Mouse (Mus musculus) 416B (cell line): ENCODE measurements around the gene Cacna1d.

Experiments
- DNase-seq: peaks from one replicate; pipeline ENCODE4 v3.0.0; 2011; ENCODE audit warnings: low read depth

The Cacna1d gene

DNA sequence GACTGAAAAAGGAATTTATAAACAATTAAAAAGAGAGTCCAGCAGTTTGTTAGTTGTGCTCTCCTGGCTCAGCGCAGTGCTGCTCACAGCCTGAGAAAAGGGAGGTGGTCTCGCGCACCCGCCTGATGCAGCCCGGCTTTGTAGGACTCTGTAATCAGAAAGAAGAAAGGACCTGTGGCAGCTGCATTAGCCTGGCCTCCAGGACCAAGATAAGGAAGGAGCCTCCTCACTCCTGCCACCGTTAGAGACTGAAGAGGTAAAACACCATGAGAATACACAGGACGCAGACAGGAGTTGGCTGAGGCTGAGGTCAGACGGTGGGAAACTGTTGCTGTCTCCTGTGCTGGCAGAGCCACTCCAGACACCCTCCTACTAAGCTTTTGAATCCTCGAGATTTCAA, at the start of gene Cacna1d:
Gene Cacna1d (minus strand): TSS at position 114 of the 400 bp plus-strand sequence.
- DNase-seq = no peak

DNA sequence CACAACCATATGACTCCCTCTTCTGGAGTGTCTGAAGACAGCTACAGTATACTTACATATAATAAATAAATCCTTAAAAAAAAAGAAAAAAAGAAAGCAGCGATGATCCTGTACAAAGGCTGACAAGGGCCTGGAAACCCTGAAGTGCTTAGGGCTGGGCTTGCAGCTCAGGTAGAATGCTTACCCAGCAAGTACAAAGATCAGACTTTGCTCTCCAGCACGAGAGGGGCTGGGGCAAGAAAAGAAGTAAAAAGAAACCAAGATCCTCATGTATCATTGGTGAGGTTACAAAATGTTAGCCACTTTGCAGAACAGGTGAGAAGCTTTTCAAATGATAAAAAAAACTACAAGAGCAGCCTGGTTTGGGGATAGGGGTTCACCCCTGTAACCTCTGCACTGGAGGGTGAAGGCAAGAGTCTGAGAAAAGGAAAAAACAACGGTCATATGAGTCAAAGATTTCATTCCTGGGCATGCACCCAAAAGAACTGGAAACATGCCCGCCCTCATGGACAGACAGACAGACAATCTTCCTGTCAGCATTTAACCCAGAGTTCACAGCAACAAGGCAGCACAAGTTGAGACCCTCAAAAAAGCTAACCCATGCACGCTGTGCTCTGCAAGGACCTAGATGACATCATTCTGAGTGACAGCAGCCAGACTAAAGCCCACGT, 42.7 kb upstream of the Cacna1d start:
- peak; percentile 16 for DNase-seq

DNA sequence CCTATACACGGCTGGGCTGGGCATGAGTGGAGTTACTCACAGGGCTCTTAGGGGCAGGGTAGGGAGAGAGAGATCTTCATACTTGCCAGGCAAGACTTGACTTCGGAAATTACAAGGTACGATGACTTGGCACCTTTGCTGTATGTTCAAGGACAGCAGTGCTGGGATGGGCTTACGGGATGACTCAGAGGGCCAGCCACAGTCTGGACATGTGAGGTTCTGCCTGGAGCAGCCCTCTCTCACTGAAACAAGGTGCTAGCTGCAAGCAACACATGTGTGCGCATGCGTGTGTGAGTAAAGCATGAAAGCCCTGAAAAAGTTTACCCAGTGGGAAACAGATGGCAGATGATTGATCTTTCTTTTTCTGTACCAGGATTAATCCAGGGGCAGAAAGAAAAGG, 40.6 kb upstream of the Cacna1d start:
- DNase-seq = peak; percentile 93

DNA sequence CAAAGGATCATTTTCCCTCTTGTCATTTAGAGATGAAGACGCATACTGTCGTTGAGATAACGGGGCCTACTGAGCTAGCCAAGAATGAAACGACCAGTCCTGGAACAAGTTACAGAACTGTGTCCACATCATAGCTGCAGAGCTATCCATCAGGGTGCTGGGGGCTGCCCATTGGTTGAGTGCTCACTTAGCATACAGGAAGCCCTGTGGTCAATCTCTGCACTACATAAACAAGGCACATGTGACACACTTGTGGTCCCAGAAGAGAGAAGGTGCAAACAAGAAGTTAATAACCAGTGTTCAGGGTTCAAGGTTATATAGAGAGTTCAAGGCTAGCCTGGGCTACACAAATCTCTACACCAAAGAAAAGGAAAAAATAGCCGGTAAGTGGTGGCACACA, 40.2 kb upstream of the Cacna1d start:
- DNase-seq = peak; percentile 68

DNA sequence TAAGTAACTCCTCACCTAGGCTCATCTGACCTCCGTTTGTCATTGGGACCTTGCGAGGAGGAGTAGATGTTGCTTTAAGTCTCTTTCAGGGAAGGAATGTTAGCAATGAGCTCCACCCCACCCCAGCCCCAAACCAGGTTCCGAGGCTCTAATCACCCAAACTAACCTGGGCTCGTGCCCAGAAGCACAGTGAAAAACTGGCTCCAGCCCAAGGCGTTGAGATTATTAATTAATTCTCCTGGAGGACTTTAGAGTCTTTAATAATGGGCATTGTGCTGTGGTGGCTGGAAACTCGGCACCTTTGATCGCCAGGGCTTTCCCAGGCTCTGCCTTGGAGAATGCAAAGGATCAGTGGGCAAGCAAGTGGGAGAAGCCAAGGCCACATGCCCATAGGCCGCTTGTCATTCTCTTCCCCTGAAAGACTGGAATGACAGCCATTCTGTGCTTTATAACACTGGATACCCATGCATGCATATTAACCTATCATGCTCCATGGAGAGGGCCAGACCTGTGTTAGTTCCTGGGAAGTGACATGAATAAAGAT, 39.5 kb upstream of the Cacna1d start:
- DNase-seq = no peak

DNA sequence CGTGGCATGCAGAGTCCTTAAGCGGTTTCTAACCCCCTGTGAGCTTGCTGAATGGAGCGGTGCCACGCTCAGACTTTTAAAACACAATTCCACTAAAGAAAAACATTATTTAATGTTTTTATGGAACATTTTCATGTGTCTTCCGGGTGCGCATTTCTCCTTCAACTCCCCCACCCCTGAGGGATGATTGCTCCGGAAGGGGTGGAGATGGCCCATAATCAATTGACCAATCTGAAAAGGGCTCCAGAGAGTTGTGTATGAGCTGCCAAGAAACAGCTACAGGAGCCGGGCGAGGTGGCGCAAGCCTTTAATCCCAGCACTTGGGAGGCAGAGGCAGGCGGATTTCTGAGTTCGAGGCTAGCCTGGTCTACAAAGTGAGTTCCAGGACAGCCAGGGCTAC, 38.2 kb upstream of the Cacna1d start:
- DNase-seq = no peak

DNA sequence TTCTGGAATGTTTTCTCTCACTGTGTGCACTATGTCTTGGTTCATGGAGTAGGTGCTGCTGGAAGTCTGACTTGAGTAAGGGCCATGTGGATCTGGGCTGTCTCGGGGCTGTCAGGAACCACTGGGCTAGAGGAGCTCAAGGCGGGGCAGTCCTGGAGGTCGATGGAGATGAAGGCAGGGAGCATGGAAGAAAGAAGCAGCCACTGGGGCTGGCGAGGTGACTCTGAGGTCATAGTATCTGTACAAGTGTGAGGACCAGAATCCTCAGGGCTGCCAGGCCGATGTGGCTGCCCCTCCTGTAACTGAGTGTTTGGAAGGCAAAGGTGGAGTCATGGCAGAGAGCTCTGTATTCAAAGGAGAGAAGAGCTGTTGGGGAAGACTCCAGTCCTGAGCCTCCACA, 37.7 kb upstream of the Cacna1d start:
- no peak for DNase-seq

DNA sequence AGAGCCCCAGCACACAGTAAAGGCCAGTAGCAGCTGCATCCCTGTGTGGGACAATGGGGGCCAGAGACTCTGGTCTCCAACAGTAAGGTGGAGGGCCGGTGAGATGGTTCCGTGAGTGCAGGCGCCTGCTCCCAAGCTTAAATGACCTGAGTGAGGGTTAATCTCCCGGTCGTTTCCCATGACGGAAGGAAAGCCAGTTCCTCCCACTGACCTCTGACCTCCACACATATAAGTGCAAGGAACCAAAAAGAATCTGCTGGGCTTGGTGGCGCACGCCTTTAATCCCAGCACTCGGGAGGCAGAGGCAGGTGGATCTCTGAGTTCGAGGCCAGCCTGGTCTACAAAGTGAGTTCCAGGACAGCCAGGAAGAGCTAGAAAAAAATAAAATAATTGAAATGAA, 37.1 kb upstream of the Cacna1d start:
- no peak for DNase-seq

DNA sequence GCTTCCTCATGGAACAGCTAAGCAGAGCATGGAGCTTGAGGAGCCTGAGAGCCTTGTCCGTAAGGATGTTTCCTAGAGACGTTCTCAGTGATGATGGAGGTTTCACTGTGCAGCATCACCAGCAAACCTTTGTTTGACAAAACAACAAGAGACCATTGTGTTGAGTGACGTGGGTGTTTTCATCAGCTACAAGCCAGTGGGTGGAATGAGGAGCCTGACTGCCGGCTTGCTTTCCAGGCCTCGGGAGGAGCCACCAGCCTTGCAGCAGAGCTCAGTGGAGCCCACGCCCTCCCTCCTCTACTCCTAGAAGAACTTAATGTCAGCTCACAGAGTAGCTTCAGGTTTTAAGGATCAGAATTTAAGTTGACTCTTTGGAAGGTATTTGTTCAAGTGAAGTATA, 32.1 kb upstream of the Cacna1d start:
- no peak for DNase-seq

DNA sequence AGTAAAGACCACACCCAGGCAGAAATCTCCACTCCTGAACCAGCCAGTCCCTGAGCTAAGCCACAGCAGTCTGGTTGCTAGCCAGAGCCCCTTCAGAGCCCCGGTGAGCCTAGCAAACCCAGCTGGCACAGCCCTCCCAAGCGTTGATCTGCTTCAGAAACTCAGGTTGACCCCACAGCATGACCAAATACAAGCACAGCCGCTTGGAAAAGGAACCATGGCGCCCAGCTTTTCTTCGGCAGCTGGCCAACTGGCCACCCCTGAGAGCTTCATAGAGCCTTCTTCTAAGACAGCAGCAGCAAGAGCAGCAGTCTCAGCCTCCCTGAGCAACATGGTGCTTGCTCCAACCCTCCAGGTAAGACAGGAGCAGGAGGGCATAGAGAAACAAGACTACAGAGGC, 28.1 kb upstream of the Cacna1d start:
- no peak for DNase-seq

DNA sequence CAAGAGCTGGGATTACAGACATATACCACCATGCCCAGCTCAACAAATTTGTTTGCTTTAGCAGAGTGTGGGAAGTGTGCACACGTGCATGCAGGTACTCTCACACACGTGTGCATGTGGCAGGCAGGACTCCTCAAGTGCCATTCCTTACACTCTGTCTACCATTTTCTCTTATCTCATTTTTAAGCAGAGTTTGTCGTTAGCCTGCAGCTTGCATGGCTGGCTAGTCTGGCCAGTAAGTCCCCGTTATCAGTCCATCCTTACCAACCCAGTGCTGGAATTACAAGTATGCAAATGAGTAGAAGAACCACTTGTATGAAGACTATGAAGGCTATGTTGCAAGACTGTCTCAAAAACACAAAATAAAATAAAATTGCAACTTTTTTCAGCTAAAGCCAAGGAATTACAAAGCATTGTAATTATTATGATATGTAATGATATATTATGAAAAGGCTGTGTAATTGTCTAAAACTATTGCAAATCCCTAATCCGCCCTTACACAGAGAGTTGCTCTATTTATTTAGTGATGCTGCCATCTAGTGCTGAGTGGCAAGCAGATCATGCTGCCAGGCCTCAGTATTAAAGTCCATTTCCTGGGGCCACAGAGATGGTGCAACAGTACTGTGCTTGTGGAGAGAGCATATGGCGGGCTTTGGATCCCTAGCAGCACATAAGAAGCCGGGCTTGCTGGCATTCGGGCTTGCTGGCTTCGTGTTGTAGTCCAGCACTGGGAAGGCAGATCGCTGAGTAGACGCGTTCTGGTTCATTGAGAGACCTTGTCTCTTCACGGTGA, 24.9 kb upstream of the Cacna1d start:
- peak; percentile 69 for DNase-seq

DNA sequence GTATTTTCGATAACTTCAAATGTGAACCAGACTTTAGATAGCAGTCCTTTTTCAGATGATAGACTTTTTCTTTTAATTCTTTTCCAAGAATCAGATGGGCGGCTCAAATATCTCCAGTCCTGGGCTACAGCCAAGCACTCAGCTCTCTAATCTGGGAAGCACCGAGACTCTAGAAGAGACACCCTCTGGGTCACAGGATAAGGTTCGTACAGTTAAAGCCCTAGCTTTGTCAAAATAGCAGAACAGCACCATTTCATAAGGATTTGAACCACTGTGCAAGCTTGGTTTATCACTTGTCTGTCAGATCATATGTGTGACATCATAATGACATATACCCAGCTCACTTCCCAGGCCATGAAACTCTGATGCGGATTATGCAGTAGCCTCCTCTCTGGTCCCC, 21.6 kb upstream of the Cacna1d start:
- DNase-seq = no peak

DNA sequence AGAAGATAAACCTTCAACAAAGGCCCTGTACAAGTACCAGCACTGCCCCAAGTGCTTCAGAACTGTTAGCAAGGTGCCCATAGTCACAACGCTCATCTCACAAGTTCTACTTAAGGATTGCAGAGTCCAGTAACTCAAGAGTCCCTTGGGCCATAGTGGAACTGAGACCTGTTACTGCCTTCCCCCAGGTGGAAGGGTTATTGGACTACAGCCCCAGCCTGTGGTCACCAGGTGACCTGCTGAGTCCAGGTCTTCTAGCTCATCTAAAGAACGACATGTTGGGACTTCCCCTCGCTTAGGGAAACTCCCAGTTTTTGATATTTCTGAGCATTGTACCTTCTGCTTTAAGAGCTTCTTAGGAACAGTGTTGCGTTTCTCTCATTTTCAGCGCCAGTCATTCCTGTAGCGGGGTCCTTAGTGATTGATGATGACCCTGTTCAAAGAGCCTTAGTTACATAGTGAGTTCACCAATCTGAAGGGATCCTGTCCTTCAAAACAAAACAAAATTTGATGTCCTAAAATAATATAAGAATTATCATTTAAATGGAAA, 19.0 kb upstream of the Cacna1d start:
- DNase-seq = no peak

DNA sequence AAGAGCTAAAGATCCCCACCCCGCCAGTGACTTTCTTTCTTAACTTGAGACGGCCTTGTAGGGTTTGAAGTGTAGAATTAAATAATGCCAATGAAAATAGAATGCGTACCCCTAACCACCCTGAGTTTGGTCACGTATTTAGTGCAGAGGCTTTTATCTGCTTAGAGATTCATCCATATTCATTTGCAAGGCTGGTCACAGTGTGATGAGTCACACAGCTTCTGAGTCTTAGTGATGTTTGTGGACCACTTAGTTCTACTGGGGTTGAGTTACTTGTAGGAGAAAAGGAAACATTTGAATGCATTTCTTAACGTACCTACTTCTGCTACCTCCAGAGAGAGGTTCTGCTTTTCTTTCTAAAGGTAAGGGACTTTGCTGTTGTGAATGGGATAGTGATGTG, 13.7 kb upstream of the Cacna1d start:
- DNase-seq = no peak

DNA sequence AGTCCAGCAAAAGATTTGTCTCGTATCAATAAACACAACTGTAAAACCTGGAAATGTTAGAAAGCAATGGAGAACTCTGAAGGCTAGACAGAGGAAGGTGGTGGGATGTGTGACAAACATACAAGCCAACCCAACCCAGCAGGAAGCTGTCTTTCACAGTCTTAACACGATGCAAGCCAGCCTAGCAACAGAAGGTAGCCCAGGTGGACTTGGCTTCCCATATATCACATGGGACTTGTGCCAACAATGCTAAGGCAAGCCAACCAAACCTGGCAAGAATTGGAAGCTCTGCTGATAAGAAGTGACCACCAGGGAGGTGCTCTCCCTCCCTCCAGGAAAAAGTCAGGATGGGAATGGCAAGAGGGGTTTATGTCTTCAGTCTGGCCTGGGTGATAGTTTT, 6.9 kb upstream of the Cacna1d start:
- DNase-seq = no peak

DNA sequence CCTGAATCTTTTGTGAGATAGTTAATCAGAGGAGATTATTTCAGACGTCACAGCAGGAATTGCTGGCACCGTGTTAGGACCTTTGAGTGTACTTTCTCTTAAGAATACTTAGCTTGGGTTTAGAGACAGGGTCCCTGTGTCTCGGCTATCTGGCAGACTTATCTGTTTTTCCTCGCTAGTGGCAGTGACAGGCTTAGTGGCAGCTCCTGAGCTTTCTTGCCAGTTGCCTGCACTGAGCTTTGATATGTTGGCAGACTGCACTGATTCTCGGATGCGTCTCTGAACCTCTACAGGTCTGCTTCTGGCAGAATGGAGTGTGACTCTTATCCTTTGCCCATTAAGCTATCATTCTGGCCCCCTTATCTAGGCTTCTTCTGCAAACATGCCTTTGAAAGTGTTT, 3.7 kb upstream of the Cacna1d start:
- no peak for DNase-seq

DNA sequence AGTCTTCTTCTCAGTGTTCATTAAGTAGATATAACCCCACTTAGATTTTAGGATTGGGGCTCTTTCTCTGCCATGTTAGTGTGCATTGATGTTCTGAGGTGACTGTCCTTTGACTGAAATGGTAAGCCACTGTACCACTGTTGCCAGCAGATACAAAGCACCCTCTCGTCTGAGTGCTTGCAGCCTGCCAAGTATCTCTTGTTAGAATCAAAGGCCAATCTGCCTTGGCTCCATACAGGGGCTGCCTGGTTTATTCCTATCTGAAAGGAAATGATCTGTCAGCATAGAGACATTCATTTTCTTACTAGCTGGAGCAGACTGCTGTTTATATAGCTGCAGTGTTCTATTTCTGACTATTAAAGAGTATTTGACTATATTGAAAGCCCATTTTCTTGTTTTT, 2.0 kb upstream of the Cacna1d start:
- no peak for DNase-seq

DNA sequence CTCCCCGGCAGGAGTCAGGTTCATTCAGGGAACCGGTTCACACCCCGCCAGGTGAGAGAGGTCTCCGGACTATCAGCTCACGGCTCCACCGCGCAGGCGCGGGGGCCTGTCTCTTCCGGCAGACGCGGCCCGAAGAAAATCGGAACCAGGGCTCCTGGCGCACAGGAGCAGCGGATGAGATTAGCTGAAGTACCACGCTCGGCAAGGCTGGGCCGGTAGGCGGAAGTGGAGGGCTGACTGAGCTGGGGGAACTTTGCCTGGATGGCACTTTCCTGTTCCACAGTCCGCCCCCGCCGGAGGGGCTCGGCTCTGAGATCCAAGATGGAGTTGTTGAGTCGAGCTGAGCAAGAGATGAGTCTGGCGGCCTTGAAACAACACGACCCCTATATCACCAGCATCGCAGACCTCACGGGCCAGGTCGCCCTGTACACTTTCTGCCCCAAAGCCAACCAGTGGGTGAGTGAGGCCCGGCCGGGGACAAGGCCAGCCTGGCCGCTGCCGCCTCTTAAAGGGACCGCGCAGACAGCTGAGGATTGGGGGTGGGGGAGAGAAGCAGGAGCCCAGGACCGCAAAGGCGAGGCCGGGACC, 11.8 kb downstream of the Cacna1d start, which contains the start of gene Dcp1a:
Gene Dcp1a (plus strand): TSS at position 175 of the 588 bp plus-strand sequence.
- peak; percentile 96 for DNase-seq

DNA sequence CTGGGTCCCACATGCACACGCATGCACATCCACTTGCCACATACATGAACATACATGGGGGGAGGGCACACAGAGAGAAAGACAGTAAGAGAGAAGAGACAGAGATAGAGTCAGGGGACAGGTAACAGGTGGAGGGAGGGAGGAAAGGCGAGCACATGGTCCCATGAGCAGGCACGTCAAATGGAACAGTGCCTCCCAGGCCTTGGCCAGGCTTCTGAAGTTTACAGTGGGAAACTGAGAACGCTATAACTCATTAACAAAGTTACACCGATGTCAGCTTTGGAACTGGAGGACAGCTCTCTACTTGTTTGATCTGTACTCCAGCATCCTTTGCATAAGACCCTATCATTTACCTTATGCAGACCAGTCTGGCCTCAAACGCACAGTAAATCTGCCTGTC, 16.8 kb downstream of the Cacna1d start:
- DNase-seq = no peak

DNA sequence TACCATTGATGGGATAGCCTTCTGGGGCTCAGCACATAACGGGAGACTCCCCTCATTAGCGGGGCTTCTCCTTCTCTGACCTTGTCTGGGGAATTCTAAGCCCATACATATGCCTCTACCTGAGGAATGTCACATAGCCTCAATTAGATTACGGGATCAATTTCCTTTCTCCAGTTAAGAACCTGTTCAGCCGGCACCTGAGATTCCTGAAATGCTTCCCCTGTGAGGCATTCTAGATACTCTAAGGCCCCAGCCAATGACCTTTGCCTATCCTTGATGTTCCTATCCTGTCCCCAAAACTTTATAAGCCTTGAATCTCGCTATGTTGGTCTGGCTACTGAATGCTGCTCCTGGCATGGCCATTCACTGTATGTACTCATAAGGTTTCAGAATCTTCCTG, 17.6 kb downstream of the Cacna1d start:
- no peak for DNase-seq

DNA sequence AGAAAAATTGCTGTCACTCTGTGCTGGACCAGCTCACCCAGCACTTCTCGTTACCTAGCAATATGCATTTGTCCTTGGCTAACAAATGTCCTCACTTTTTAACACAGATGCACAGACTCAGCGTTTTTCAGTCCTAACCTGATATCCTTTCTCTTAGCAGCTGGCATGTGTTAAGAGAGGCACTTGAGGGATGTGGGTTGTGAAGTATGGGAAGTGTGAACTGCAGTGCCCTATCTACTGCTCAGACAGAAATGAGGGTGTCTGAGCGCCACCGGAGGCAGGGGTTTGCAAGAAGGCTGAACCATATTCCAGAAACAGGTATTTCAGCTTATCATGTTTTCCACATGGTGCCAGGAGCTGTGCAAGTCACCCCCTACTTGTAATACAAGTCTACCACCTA, 27.9 kb downstream of the Cacna1d start:
- no peak for DNase-seq

DNA sequence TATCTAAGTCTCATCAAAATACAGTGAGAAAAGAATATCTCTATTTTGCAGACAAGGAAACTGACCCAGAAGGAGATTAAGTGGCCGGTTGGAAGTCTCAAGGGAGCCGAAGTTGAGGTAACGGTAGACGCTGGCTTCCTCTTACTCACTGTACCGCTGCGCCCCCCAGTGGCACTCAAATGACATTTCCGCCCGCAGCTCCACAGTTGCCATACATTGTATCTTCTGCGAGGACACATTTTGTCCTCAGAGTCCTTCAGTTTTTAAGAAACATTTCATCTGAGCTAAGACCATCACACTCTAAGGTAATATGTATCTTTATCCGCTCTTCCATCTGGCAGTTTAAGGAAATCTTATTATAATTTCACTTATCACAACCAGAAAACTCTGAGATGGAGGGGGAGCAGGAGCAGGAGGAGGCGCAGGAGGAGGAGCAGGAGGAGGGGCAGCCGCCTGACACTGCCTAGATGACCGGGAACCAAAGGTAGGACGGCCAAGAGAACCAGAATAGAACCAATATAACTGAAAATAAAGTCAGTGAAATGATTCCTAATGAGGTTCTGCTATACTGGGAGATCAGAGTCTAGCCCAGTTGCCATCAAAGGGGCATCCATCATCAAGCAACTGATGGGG, 31.2 kb downstream of the Cacna1d start:
- peak; percentile 78 for DNase-seq
